Mouse (Mus musculus): ENCODE data around the gene Chfr. TPM values are rescaled to one million over a fixed set of nuclear protein-coding genes. Genes with fewer than 3 reads are reported as not detected.

The Chfr gene
- polyA plus RNA-seq (2016; fragmentation: Nextera tagmentation; extraction: Ambion mirVana) = 89.7 and 97.4 TPM in 2 replicates

DNA sequence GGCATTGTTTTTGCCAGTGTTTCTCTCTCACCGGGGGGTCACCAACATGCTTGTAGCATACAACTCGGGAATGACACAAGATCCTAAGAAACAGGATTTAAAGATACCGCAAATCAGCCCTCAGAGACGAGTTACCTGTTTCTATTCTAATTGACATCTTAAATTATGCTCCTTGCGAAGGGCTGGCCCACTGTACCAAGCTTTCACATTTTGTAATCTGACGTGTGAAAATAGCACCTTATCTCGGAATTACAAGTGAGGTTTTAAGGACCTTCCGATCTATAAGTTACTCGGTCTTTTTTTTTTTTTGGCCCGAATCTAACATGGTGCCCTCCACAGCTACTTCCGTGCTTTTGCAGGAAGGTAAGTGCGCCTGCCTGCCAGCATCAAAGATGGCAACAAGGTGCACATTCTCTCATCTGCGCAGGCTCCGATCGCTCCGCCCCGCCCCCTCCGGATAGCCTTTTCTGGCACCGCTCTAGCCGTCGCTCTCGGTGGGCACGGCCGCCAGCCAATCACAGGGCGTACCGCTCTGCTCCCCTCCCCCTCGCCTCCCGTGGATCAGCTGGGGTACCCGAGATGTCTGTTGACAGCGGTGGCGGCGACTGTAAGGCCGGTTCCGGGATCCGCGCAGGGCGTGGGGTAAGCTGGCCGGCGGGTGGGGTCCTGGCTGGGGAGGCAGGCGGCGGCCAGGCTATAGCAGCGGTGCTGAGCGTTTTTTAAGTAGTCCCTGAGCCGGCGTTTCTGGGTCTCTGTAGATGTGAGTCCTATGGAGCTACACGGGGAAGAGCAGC lies at the start of gene Chfr:
Gene Chfr, plus strand, starts transcription at position 550 of the 794 bp plus-strand sequence.
- H3K36me3 ChIP-seq = peaks cover 13% of the 10 kb centered on the region
- peak within 1 kb of the TSS; percentile 79 for H3K9ac ChIP-seq (replicated peaks)
- H3K27me3 ChIP-seq = no peaks in the 10 kb centered on the region
- peaks cover 5% of the 10 kb centered on the region; the same call in 1 of the 2 replicates for H3K4me1 ChIP-seq
- 4% methylated on average over 46 of the region's 46 CpGs for WGBS
- H3K27ac ChIP-seq (replicated peaks) = peak within 1 kb of the TSS; percentile 71
- H3K4me2 ChIP-seq (replicated peaks) = peak within 1 kb of the TSS; percentile 79
- peak; percentile 99 for ATAC-seq (ENCODE audit: low FRiP score, low read depth)
- H3K4me3 ChIP-seq = peak within 1 kb of the TSS; percentile 81
- H3K9me3 ChIP-seq = peaks cover 3% of the 10 kb centered on the region; the same call in 1 of the 2 replicates

DNA sequence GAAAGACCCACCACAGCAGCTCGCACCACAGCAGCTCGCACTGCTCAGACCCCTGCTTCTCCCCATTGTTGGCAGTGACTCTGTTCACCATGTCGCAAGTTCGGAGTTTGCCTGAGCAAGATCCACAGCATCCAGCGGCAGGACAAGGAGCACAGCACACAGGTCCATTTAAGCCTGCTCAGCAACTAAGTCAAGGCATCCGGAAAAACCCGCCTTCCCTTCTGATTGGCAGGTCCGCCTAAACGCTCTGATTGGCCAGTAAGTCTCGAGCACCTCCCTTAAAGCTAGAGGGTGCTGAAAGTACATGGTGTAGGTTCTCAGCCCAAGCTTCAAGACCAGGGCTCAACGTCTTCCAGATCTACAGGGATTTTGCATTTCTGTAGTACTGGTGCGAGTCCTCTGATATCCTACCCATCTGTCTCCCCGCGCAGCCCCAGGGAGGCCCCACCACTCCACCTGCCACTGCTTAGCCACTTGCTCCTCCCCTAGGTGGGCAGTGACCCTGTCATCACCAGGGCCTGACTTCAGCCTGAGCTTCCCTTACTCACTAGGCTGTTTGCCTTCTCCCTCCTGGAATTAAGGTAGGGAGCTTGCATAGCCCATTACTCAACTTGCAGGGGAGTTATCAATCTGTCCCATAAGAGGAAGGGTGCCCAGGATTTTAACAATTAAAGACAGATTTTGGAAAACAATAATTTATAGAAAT lies 49.3 kb upstream of the Chfr start:
- 38% methylated on average over 14 of the region's 14 CpGs for WGBS
- no peak for ATAC-seq (ENCODE audit: low FRiP score, low read depth)
- H3K9ac ChIP-seq (replicated peaks) = no peak overlapping the region
- H3K4me3 ChIP-seq = no peak overlapping the region
- H3K4me2 ChIP-seq (replicated peaks) = no peak overlapping the region
- peaks cover 19% of the 10 kb centered on the region for H3K9me3 ChIP-seq
- no peaks in the 10 kb centered on the region for H3K36me3 ChIP-seq
- no peaks in the 10 kb centered on the region for H3K27me3 ChIP-seq
- H3K27ac ChIP-seq (replicated peaks) = no peak overlapping the region
- no peaks in the 10 kb centered on the region for H3K4me1 ChIP-seq

DNA sequence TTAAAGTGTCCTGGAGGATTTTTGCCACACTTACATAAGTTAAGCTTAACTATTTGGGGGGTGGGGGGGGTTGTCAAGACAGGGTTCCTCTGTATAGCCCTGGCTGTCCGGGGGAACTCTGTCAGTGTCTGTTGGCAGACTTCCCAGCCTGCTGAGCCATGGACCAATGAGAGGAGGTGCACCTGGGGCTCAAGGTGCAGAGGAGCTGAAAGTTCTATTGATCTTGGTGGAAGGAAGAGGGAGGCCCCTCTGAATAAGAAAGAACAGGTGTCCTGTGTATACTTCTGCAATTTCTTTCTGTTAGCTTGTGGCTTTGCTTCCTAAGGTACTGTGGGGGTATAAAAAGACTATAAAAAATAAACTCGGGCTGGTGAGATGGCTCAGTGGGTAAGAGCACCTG lies 44.1 kb upstream of the Chfr start:
- ATAC-seq (ENCODE audit: low FRiP score, low read depth) = no peak
- Histone ChIP-seq H3K9ac (replicated peaks) (no peak overlapping the region), H3K9me3 (no peaks in the 10 kb centered on the region), H3K27ac (replicated peaks) (no peak overlapping the region), H3K27me3 (no peaks in the 10 kb centered on the region), H3K36me3 (no peaks in the 10 kb centered on the region), H3K4me3 (no peak overlapping the region), H3K4me2 (replicated peaks) (no peak overlapping the region), H3K4me1 (peaks cover 4% of the 10 kb centered on the region; the same call in 1 of the 2 replicates)
- 78% methylated on average over 2 of the region's 2 CpGs for WGBS

DNA sequence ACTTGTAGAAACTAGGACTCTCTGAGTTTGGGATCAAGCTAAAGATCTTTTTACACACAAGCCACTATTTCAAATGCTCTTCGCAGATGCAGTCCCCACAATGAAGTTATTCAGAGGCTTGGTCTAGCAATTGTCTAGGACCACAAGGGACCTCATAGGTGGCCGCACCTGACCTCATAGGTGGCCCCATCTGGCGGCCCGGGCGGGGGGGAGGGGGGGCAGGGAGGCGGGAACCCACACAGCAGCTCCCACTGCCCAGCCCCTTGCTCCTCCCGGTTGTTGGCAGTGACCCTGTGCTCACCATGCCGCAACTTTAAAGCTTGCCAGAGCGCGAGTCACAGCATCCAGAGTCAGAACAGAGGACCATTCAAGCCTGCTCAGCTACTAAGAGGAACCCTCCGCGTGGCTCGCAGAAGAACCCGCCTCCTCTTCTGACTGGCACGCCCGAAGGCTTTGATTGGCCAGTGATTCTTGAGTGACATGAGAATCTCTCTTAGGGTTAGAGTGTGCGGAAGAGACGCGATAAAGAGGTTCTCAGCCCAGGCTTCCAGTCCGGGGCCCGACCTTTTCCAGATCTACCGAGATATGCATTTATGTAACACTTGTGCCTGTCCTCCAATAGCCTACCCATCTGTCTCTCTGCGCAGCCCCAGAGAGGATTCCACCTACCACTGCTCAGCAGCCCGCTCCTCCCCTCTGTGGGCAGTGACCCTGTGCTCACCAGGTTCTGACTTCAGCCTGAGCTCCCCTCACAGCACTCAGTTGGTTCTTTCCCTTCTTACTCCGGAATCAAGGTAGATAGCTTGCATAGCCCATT lies 41.4 kb upstream of the Chfr start, which contains the start of gene Gm35315:
Gene Gm35315, minus strand, starts transcription at position 391 of the 817 bp plus-strand sequence.
- H3K9ac ChIP-seq (replicated peaks) = peak within 1 kb of the TSS; percentile 66
- H3K4me3 ChIP-seq = peak within 1 kb of the TSS; percentile 54
- H3K27ac ChIP-seq (replicated peaks) = peak within 1 kb of the TSS; percentile 52; the same call in 1 of the 2 replicates
- no peaks in the 10 kb centered on the region for H3K27me3 ChIP-seq
- peaks cover 6% of the 10 kb centered on the region for H3K4me1 ChIP-seq
- H3K4me2 ChIP-seq (replicated peaks) = peak within 1 kb of the TSS; percentile 71
- no peaks in the 10 kb centered on the region for H3K36me3 ChIP-seq
- 2% methylated on average over 25 of the region's 25 CpGs for WGBS
- ATAC-seq (ENCODE audit: low FRiP score, low read depth) = peak; percentile 97
- no peaks in the 10 kb centered on the region for H3K9me3 ChIP-seq

DNA sequence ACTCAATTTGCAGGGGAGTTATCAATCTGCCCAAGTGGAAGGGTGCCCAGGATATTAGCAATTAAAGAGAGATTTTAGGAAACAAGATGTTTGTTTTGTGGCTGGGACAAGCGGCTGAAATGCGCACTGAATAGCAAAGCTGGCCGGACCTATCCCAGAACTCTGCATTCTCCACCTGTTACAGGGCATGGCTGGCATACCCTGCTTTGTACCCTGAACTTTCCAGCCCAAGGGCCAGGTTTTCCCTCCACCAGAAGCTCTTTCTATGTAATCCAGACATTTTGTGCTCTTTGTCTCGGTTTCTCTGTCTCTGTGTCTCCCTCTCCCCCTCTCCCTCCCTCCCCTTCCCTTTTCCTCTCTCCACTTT lies 40.8 kb upstream of the Chfr start:
- Histone ChIP-seq H3K4me1 (peaks cover 6% of the 10 kb centered on the region), H3K27me3 (peaks cover under 1% of the 10 kb centered on the region; the same call in 1 of the 2 replicates), H3K9me3 (no peaks in the 10 kb centered on the region), H3K36me3 (no peaks in the 10 kb centered on the region), H3K27ac (replicated peaks) (no peak overlapping the region; the same call in 1 of the 2 replicates), H3K4me2 (replicated peaks) (peak overlapping the region; percentile 71), H3K4me3 (peak overlapping the region; percentile 54), H3K9ac (replicated peaks) (peak overlapping the region; percentile 66)
- WGBS = 8% methylated on average over 4 of the region's 4 CpGs
- ATAC-seq (ENCODE audit: low FRiP score, low read depth) = peak; percentile 25

DNA sequence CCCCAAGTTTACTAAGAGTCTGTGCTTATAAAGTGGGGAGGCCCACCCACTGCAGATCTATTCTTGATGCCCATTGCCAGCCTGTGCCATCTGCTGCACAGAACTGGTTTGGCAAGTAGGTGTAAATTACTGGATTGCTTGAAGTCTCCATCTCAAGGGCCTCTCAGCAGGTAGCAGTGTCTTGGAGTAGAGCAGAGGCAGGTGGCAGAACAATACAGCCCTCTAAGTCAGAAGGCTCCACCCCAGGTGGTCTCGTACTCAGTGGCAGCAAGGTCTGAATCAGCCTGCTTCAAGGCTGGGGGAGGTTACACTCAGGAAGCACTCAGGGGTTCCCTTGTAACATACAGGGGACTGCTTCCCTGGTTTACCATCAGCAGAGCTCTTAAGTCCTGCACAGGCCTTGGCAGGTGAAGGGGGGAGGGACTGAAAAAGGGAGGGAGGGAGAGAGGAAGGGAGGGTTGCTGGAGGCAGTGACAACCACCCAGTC lies 36.6 kb upstream of the Chfr start:
- H3K27me3 ChIP-seq = peaks cover 27% of the 10 kb centered on the region
- no peaks in the 10 kb centered on the region for H3K9me3 ChIP-seq
- peaks cover 14% of the 10 kb centered on the region for H3K36me3 ChIP-seq
- peaks cover 25% of the 10 kb centered on the region for H3K4me1 ChIP-seq
- no peak overlapping the region for H3K4me2 ChIP-seq (replicated peaks)
- ATAC-seq (ENCODE audit: low FRiP score, low read depth) = no peak
- 30% methylated on average over 1 of the region's 1 CpGs for WGBS
- no peak overlapping the region for H3K27ac ChIP-seq (replicated peaks)
- no peak overlapping the region for H3K4me3 ChIP-seq
- no peak overlapping the region for H3K9ac ChIP-seq (replicated peaks)

DNA sequence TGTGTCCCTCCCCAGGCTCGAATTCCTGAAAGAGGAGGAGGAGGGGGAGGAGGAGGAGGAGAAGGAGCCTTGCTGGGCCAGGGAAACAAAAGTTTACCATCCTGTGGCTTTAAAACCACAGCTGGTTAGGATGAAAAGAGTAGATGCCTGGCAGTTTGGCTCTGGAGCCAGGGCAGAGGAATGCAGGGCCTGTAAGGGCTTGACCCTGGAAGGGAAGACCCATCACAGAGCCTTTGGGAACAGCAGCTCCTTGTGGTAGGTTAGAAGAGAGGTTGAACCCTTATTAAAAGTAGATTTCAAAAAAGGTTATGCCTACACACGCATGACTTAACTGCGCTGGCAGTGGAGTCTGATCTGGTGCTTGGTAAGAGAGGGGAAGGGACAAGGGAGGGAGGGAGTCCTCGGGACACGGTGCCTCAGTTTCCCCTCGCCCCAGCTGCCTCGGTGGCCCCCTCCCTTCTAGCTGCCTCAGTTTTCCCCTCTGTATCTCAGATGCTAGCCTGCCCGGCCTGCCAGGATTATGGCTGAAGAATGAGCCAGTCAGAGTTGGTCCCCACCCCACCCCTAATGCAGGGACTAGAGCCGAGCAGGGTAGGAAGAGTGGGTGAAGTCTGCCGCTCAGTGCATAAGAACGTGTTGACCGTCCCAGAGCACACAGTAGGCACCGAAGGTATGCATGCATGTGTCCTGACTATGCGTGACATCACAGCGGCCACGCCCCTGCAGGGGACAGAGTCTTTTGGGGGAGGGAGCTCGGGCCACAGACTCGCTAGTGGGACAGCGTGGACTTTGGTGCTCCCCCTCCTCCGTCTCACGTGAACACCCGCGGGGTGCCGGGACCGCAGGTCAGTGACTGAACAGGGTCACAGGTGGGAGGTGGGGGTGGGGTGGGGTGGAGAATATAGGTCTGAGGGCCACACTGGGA lies 35.7 kb upstream of the Chfr start, which contains the start of gene Plcxd1:
Gene Plcxd1, plus strand, starts transcription at position 314 of the 925 bp plus-strand sequence.
- peaks cover 22% of the 10 kb centered on the region for H3K4me1 ChIP-seq
- H3K27ac ChIP-seq (replicated peaks) = no peak within 1 kb of the TSS
- H3K9me3 ChIP-seq = no peaks in the 10 kb centered on the region
- peak within 1 kb of the TSS; percentile 31; the same call in 1 of the 2 replicates for H3K4me3 ChIP-seq
- no peak within 1 kb of the TSS for H3K9ac ChIP-seq (replicated peaks)
- H3K36me3 ChIP-seq = peaks cover 22% of the 10 kb centered on the region
- ATAC-seq (ENCODE audit: low FRiP score, low read depth) = peak; percentile 6; the same call in 1 of the 2 replicates
- WGBS = 6% methylated on average over 25 of the region's 25 CpGs
- peak within 1 kb of the TSS; percentile 60 for H3K4me2 ChIP-seq (replicated peaks)
- peaks cover 27% of the 10 kb centered on the region for H3K27me3 ChIP-seq

DNA sequence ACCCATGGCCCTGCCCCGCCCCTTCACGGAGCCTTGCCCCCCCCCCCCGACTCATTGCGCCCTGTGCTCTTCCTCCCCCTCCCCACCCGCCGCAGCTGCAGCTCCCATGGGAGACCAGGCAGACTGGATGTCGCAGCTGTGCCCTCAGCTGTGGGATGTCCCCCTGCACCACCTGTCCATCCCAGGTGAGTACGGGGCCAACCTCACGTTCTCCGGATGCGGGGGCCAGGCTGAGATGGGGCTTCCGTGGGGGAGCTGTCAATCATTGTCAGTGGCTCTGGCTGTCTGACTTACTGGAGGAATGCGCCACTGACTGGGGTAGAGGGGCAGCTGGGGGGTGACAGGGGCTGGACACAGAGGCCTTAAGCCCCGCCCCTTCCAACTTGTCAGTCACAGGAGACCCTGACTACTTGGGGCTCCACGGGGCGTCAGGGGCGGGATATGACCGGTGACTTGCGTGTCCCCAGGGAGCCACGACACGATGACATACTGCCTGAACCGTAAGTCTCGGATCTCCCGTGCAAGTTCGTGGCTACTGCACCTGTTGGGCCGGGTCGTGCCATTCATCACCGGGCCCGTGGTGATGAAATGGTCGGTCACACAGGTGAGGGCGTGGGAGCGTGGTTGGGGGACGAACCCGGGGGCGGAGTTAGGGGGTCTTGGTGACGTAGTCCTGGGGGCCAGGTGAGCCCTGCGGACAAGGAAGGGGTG lies 34.6 kb upstream of the Chfr start:
- Histone ChIP-seq H3K36me3 (peaks cover 34% of the 10 kb centered on the region), H3K4me2 (replicated peaks) (peak overlapping the region; percentile 60), H3K9ac (replicated peaks) (no peak overlapping the region; the same call in 1 of the 2 replicates), H3K9me3 (no peaks in the 10 kb centered on the region), H3K27ac (replicated peaks) (no peak overlapping the region), H3K4me1 (peaks cover 22% of the 10 kb centered on the region), H3K27me3 (peaks cover 27% of the 10 kb centered on the region), H3K4me3 (peak overlapping the region; percentile 31)
- WGBS = 2% methylated on average over 35 of the region's 37 CpGs
- ATAC-seq (ENCODE audit: low FRiP score, low read depth) = peak; percentile 28

DNA sequence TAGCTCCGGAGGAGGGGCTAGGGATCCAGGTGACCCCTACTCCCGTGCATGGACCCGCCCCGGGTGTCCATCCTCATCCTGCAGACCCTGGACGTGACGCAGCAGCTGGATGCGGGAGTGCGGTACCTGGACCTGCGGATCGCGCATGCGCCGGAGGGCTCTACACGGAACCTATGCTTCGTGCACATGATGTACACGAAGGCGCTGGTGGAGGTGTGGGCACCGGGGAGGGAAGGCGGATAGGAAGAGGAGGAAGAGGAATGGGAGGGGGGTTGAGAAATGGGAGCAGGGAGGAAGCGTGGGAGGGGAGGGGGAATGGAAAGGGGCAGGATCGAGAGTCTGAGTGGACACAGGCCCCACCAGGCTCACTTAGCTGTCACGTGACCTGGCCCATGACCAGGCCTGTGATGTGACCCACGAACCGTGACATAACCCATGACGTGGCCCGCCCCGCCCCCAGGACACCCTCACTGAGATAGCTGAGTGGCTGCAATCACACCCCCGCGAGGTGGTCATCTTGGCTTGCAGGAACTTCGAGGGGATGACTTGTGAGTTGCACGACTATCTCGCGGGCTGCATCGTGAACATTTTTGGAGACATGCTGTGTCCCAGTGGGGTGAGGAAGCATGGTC lies 33.8 kb upstream of the Chfr start:
- H3K27ac ChIP-seq (replicated peaks) = no peak overlapping the region
- H3K4me1 ChIP-seq = peaks cover 30% of the 10 kb centered on the region
- peak overlapping the region; percentile 60 for H3K4me2 ChIP-seq (replicated peaks)
- ATAC-seq (ENCODE audit: low FRiP score, low read depth) = peak; percentile 23
- WGBS = 26% methylated on average over 34 of the region's 34 CpGs
- H3K4me3 ChIP-seq = peak overlapping the region; percentile 31
- no peak overlapping the region for H3K9ac ChIP-seq (replicated peaks)
- no peaks in the 10 kb centered on the region for H3K9me3 ChIP-seq
- peaks cover 37% of the 10 kb centered on the region for H3K36me3 ChIP-seq
- peaks cover 27% of the 10 kb centered on the region for H3K27me3 ChIP-seq

DNA sequence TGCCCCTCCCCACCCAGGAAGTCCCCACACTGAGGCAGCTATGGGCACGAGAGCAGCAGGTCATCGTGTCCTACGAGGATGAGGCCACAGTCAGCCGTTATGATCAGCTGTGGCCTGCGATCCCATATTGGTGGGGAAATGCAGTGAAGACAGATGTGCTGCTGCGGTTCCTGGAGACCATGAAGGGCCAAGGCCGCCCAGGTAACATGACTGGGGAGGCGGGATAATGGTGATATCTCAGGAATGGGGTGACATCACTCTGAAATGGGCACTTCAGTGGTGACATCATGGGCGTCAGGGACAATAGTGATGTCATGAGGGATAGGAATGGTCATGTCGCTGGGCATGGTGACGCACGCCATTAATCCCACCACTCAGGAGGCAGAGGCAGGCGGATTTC lies 33.2 kb upstream of the Chfr start:
- Histone ChIP-seq H3K9ac (replicated peaks) (no peak overlapping the region), H3K36me3 (peaks cover 37% of the 10 kb centered on the region), H3K4me2 (replicated peaks) (no peak overlapping the region), H3K9me3 (no peaks in the 10 kb centered on the region), H3K4me1 (peaks cover 33% of the 10 kb centered on the region), H3K27ac (replicated peaks) (no peak overlapping the region), H3K27me3 (peaks cover 27% of the 10 kb centered on the region), H3K4me3 (no peak overlapping the region)
- 91% methylated on average over 13 of the region's 13 CpGs for WGBS
- no peak for ATAC-seq (ENCODE audit: low FRiP score, low read depth)

Measured in midbrain, embryonic 12.5 days (tissue).